Mouse (Mus musculus): Measurements from ENCODE around the gene Mical2. TPM values are rescaled to one million over a fixed set of nuclear protein-coding genes. Genes with fewer than 3 reads are reported as not detected.

Mical2 gene
- polyA plus RNA-seq, 1 experiment from 2014 or later, result 1.9 TPM

DNA sequence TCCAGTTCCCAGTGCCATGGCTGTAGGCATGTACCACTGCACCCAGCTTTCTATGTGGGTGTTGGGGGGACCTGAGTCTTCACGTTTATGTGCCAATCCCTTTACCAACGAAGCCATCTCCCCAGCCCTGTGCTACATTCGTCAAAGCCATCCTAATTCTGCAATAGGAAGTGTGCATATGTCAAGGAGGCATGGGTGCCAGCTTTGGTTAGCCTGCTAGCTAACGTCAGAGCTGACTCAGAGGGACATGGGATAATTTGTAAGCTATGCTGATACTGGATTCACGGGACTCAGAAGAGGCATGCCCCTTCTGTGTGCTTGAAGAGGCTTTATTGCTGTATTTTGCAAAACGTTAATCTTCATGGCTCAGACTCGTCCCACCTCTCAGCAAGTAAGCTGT is 103.8 kb downstream of the Mical2 start:
- Histone ChIP-seq H3K27me3 (ENCODE audit: control insufficient read depth, insufficient read depth, low read length) (no peaks in the 10 kb centered on the region), H3K4me2 (ENCODE audit: low read depth, low read length, severe bottlenecking) (no peak overlapping the region), H3K4me3 (ENCODE audit: low read depth, low read length) (no peak overlapping the region), H3K9me3 (ENCODE audit: control insufficient read depth, low read length) (no peaks in the 10 kb centered on the region), H3K4me1 (replicated peaks; ENCODE audit: control insufficient read depth, insufficient read depth, low read length) (no peaks in the 10 kb centered on the region), H3K27ac (ENCODE audit: low read depth, low read length) (no peak overlapping the region), H3K9ac (ENCODE audit: low read length) (no peak overlapping the region), H3K36me3 (ENCODE audit: control insufficient read depth, insufficient read depth, low read length) (no peaks in the 10 kb centered on the region)
- 79% methylated on average over 7 of the region's 7 CpGs for WGBS
- no peak for ATAC-seq (replicated peaks; ENCODE audit: low FRiP score)
- no peak for DNase-seq (ENCODE audit: low spot score)

DNA sequence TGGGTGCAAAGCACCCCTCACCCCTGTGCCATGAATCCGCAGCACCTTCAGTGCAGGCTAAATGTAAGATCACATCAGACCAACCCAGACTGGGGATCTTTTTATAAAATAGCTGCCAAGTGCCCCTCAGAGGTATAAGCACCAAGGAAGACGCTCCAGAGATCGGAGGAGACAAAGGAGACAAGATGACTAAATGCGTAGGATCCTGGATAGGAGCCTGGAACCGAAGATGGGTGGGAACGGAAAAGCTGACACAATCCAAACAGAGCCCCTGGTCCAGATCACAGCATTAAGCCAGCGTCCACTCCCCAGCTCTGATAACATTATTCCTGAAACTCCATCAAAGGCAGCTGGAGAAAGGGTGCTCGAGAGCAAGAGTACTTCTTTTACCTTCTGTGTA is 105.3 kb downstream of the Mical2 start:
- no peaks in the 10 kb centered on the region for H3K36me3 ChIP-seq (ENCODE audit: control insufficient read depth, insufficient read depth, low read length)
- no peaks in the 10 kb centered on the region for H3K27me3 ChIP-seq (ENCODE audit: control insufficient read depth, insufficient read depth, low read length)
- H3K27ac ChIP-seq (ENCODE audit: low read depth, low read length), result no peak overlapping the region
- H3K9ac ChIP-seq (ENCODE audit: low read length), result no peak overlapping the region
- no peaks in the 10 kb centered on the region for H3K9me3 ChIP-seq (ENCODE audit: control insufficient read depth, low read length)
- DNase-seq (ENCODE audit: low spot score), result no peak
- H3K4me2 ChIP-seq (ENCODE audit: low read depth, low read length, severe bottlenecking), result no peak overlapping the region
- WGBS, result 89% methylated on average over 8 of the region's 8 CpGs
- ATAC-seq (replicated peaks; ENCODE audit: low FRiP score), result no peak
- no peak overlapping the region for H3K4me3 ChIP-seq (ENCODE audit: low read depth, low read length)
- H3K4me1 ChIP-seq (replicated peaks; ENCODE audit: control insufficient read depth, insufficient read depth, low read length), result no peaks in the 10 kb centered on the region

DNA sequence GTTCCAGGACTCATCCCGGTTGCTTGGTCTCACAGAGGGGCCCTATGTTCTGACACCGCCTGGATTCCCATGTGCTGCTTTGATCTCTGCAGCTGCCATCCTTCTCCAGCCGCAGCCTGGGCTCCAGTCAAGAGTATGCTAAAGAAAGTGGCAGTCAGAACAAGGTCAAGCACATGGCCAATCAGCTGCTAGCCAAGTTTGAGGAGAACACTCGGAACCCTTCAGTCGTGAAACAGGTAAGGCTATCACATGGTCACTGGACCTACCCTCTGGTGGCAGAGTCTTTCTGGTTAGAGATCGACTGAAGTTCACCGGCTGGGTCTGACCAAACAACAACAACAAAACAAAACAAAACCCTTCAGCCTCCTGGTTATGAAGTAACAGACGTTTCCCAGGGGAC is 106.1 kb downstream of the Mical2 start:
- Histone ChIP-seq H3K4me3 (ENCODE audit: low read depth, low read length) (no peak overlapping the region), H3K36me3 (ENCODE audit: control insufficient read depth, insufficient read depth, low read length) (no peaks in the 10 kb centered on the region), H3K4me1 (replicated peaks; ENCODE audit: control insufficient read depth, insufficient read depth, low read length) (no peaks in the 10 kb centered on the region), H3K9ac (ENCODE audit: low read length) (no peak overlapping the region), H3K9me3 (ENCODE audit: control insufficient read depth, low read length) (no peaks in the 10 kb centered on the region), H3K4me2 (ENCODE audit: low read depth, low read length, severe bottlenecking) (no peak overlapping the region), H3K27ac (ENCODE audit: low read depth, low read length) (no peak overlapping the region), H3K27me3 (ENCODE audit: control insufficient read depth, insufficient read depth, low read length) (no peaks in the 10 kb centered on the region)
- no peak for ATAC-seq (replicated peaks; ENCODE audit: low FRiP score)
- no peak for DNase-seq (ENCODE audit: low spot score)
- 81% methylated on average over 8 of the region's 8 CpGs for WGBS

DNA sequence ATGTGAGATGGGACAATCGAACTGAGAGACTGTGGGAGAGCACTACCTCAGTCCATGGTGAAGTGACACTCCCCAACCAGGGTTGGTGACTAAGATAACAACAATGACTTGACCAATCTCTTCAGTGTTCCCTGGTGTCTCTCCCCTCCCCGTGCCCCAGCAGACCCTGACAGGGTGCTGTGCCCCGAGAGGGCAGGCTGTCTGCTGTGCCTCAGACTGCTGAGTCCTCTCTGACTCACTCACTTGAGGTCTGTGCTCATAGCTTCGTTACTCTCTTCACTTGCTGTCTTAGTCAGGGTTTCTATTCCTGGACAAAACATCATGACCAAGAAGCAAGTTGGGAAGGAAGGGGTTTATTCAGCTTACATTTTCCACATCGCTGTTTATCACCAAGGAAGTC is 106.8 kb downstream of the Mical2 start:
- Histone ChIP-seq H3K4me1 (replicated peaks; ENCODE audit: control insufficient read depth, insufficient read depth, low read length) (no peaks in the 10 kb centered on the region), H3K27ac (ENCODE audit: low read depth, low read length) (no peak overlapping the region), H3K4me2 (ENCODE audit: low read depth, low read length, severe bottlenecking) (no peak overlapping the region), H3K9ac (ENCODE audit: low read length) (no peak overlapping the region), H3K27me3 (ENCODE audit: control insufficient read depth, insufficient read depth, low read length) (no peaks in the 10 kb centered on the region), H3K4me3 (ENCODE audit: low read depth, low read length) (no peak overlapping the region), H3K9me3 (ENCODE audit: control insufficient read depth, low read length) (no peaks in the 10 kb centered on the region), H3K36me3 (ENCODE audit: control insufficient read depth, insufficient read depth, low read length) (no peaks in the 10 kb centered on the region)
- ATAC-seq (replicated peaks; ENCODE audit: low FRiP score) (no peak), DNase-seq (ENCODE audit: low spot score) (no peak)
- WGBS, result 85% methylated on average over 5 of the region's 5 CpGs

DNA sequence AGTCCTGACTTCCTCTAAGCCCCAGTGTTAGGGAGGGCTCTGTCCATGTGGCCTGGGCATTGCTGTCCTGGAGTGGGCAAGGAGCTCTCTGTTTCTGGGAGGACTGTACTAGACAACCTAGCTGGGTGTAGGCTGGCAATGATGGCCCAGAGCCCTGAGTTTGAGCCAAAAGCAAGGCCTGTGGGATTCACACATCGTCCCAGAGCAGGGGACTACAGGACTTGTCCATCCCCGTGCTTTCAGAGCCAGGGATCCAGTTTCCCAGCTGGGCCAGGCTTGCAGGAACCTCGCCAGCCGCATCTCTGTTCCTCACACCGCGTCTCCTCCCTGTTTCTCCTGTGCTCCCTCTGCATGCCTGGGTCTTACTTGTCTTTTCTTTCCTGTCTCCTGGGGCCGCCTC is 107.7 kb downstream of the Mical2 start:
- DNase-seq (ENCODE audit: low spot score) (no peak), ATAC-seq (replicated peaks; ENCODE audit: low FRiP score) (no peak)
- no peaks in the 10 kb centered on the region for H3K36me3 ChIP-seq (ENCODE audit: control insufficient read depth, insufficient read depth, low read length)
- H3K4me1 ChIP-seq (replicated peaks; ENCODE audit: control insufficient read depth, insufficient read depth, low read length), result no peaks in the 10 kb centered on the region
- H3K9me3 ChIP-seq (ENCODE audit: control insufficient read depth, low read length), result no peaks in the 10 kb centered on the region
- H3K9ac ChIP-seq (ENCODE audit: low read length), result no peak overlapping the region
- no peaks in the 10 kb centered on the region for H3K27me3 ChIP-seq (ENCODE audit: control insufficient read depth, insufficient read depth, low read length)
- no peak overlapping the region for H3K27ac ChIP-seq (ENCODE audit: low read depth, low read length)
- H3K4me3 ChIP-seq (ENCODE audit: low read depth, low read length), result no peak overlapping the region
- WGBS, result 85% methylated on average over 7 of the region's 7 CpGs
- H3K4me2 ChIP-seq (ENCODE audit: low read depth, low read length, severe bottlenecking), result no peak overlapping the region

DNA sequence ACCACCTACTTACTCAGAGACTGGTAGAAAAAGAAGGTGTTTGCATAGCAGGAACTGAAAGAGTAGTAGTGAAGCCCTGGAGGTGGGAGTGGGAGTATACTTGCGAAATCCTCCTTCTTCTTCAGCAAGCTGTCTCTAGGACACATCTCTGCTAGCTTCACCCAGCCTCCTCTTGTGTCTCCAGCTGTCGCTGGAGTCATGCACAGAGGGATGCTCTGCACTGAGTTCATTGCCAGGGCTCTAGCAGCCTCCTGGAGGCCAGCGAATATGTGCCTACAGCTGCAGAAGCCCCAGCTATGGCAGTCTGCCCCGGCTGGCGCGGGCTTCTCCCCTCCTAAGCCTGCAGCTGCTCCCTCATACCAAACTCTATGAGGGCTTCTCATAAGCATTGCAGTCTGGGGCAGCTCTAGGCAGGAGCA is 110.6 kb downstream of the Mical2 start:
- Histone ChIP-seq H3K27ac (ENCODE audit: low read depth, low read length) (no peak overlapping the region), H3K9ac (ENCODE audit: low read length) (no peak overlapping the region), H3K9me3 (ENCODE audit: control insufficient read depth, low read length) (no peaks in the 10 kb centered on the region), H3K4me1 (replicated peaks; ENCODE audit: control insufficient read depth, insufficient read depth, low read length) (no peaks in the 10 kb centered on the region), H3K27me3 (ENCODE audit: control insufficient read depth, insufficient read depth, low read length) (no peaks in the 10 kb centered on the region), H3K36me3 (ENCODE audit: control insufficient read depth, insufficient read depth, low read length) (no peaks in the 10 kb centered on the region), H3K4me3 (ENCODE audit: low read depth, low read length) (no peak overlapping the region), H3K4me2 (ENCODE audit: low read depth, low read length, severe bottlenecking) (no peak overlapping the region)
- DNase-seq (ENCODE audit: low spot score), result no peak
- no peak for ATAC-seq (replicated peaks; ENCODE audit: low FRiP score)
- WGBS, result 87% methylated on average over 6 of the region's 6 CpGs

DNA sequence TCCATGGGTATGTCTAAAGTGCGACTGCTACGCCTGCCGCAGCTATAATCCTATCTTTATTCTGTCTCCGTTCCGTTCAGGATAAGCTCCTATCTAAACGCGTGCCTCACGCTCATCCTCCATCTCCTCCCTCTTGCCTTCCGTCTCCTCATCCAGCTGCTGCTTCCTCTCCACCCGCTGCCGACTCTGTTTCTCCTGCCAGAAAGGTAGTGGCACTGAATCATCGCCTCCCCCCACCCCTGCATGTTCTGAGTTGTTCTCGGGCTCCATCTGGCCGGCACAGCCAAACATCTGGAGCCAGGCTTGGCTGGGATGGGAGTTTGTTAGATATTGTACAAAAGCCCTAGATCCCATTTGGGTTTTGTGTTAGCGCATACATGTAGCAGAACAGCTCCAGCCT is 111.1 kb downstream of the Mical2 start:
- ATAC-seq (replicated peaks; ENCODE audit: low FRiP score) (no peak), DNase-seq (ENCODE audit: low spot score) (no peak)
- Histone ChIP-seq H3K36me3 (ENCODE audit: control insufficient read depth, insufficient read depth, low read length) (no peaks in the 10 kb centered on the region), H3K27me3 (ENCODE audit: control insufficient read depth, insufficient read depth, low read length) (no peaks in the 10 kb centered on the region), H3K9me3 (ENCODE audit: control insufficient read depth, low read length) (no peaks in the 10 kb centered on the region), H3K27ac (ENCODE audit: low read depth, low read length) (no peak overlapping the region), H3K4me3 (ENCODE audit: low read depth, low read length) (no peak overlapping the region), H3K9ac (ENCODE audit: low read length) (no peak overlapping the region), H3K4me2 (ENCODE audit: low read depth, low read length, severe bottlenecking) (no peak overlapping the region), H3K4me1 (replicated peaks; ENCODE audit: control insufficient read depth, insufficient read depth, low read length) (no peaks in the 10 kb centered on the region)
- 84% methylated on average over 15 of the region's 15 CpGs for WGBS

DNA sequence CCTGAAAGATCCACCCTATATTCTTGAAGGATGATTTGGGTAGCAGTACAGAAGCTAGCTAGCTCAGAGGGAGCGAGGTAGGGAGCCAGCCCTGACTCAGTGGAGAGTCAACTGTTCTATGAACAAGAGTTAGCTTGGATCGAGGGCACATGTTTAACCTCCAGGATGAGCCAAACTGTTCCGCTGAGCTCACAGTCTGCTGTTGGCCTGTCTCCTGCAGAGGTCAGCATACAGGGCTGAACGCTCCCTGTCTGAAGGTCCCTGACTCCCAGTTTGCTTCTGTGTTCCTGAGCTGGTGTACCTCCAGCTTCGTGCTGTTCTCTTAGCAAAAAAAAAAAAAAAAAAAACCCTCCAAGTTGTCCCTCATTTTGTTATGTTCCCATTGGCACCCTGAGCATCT is 112.1 kb downstream of the Mical2 start:
- Histone ChIP-seq H3K27me3 (ENCODE audit: control insufficient read depth, insufficient read depth, low read length) (no peaks in the 10 kb centered on the region), H3K4me1 (replicated peaks; ENCODE audit: control insufficient read depth, insufficient read depth, low read length) (no peaks in the 10 kb centered on the region), H3K4me2 (ENCODE audit: low read depth, low read length, severe bottlenecking) (no peak overlapping the region), H3K27ac (ENCODE audit: low read depth, low read length) (no peak overlapping the region), H3K4me3 (ENCODE audit: low read depth, low read length) (no peak overlapping the region), H3K36me3 (ENCODE audit: control insufficient read depth, insufficient read depth, low read length) (no peaks in the 10 kb centered on the region), H3K9me3 (ENCODE audit: control insufficient read depth, low read length) (no peaks in the 10 kb centered on the region), H3K9ac (ENCODE audit: low read length) (no peak overlapping the region)
- WGBS, result 70% methylated on average over 5 of the region's 5 CpGs
- ATAC-seq (replicated peaks; ENCODE audit: low FRiP score) (no peak), DNase-seq (ENCODE audit: low spot score) (no peak)

DNA sequence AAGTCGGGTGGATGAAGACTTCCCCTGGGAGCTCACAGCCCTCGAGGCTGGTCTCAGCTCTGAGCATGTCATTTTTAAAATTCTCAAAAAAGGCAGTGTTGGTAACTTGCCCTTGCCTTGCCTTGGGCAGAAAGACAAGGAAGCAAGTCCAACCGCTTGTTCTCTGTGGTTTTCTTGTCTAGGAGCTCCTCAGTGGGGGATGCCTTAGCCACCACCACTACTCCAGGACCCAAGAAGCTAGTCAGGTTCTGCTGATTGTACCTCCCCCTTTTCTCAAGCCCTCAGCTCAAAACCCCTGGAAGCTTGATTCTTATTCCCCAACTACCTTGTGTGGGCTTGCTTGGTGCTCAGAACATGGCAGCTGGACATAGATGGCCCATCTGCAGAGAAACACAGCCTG is 115.4 kb downstream of the Mical2 start:
- no peaks in the 10 kb centered on the region for H3K36me3 ChIP-seq (ENCODE audit: control insufficient read depth, insufficient read depth, low read length)
- DNase-seq (ENCODE audit: low spot score), result no peak
- H3K4me1 ChIP-seq (replicated peaks; ENCODE audit: control insufficient read depth, insufficient read depth, low read length), result no peaks in the 10 kb centered on the region
- ATAC-seq (replicated peaks; ENCODE audit: low FRiP score), result no peak
- no peaks in the 10 kb centered on the region for H3K9me3 ChIP-seq (ENCODE audit: control insufficient read depth, low read length)
- no peak overlapping the region for H3K4me2 ChIP-seq (ENCODE audit: low read depth, low read length, severe bottlenecking)
- no peak overlapping the region for H3K9ac ChIP-seq (ENCODE audit: low read length)
- H3K27ac ChIP-seq (ENCODE audit: low read depth, low read length), result no peak overlapping the region
- WGBS, result 78% methylated on average over 3 of the region's 3 CpGs
- H3K4me3 ChIP-seq (ENCODE audit: low read depth, low read length), result no peak overlapping the region
- H3K27me3 ChIP-seq (ENCODE audit: control insufficient read depth, insufficient read depth, low read length), result no peaks in the 10 kb centered on the region

All from forebrain, embryonic 11.5 days (tissue).